Mouse (Mus musculus) liver, embryonic 14.5 days (tissue): ENCODE measurements at regions not wholly inside any gene's neighbourhood (a gene's known extent, or its start where the extent isn't known, plus 50 kb on each side); places are given as distances from the start of the nearest gene placed in this dataset.

Source experiments
- ATAC-seq: fragments of 200-750 bp; cut with Nextera tagmentation; 2 replicates; pipeline ENCODE4 v1.8.0; 2017; ENCODE audit warnings: moderate number of reproducible peaks, mild to moderate bottlenecking, moderate library complexity; ENCODE audit not compliant: insufficient read depth
- DNase-seq, 3 experiments: peaks; one replicate each; pipeline ENCODE4 v3.0.0-alpha.2; 2012 to 2013; ENCODE audit warnings: low read depth in 3 of 3, low spot score in 3 of 3
- H3K27ac ChIP-seq: fragments of 300-500 bp; sonication (generic); 2 replicates; pipeline ENCODE4 v1.5.1; 2014; ENCODE audit warnings: moderate library complexity, mild to moderate bottlenecking, control low read depth, inconsistent platforms
- H3K27me3 ChIP-seq: fragments of 300-500 bp; sonication (generic); 2 replicates; pipeline ENCODE4 v1.6.1; 2014; ENCODE audit warnings: mild to moderate bottlenecking, low read length, moderate library complexity; ENCODE audit not compliant: control insufficient read depth, insufficient read depth
- H3K36me3 ChIP-seq: fragments of 300-500 bp; sonication (generic); replicated peaks from 2 replicates; pipeline ENCODE4 v1.6.1; 2014; ENCODE audit warnings: low read depth; ENCODE audit not compliant: control insufficient read depth, insufficient read depth
- H3K4me1 ChIP-seq, 2 experiments: fragments of 200-500 bp in 1 of 2; fragments of 300-500 bp in 1 of 2; sonication (generic) in 1 of 2; replicated peaks; 2 replicates each; pipeline ENCODE4 v1.6.1; 2012 to 2014; ENCODE audit warnings: antibody characterized with exemption in 1 of 2, inconsistent platforms in 1 of 2, low read length in 1 of 2; ENCODE audit not compliant: control insufficient read depth in 2 of 2, insufficient read depth in 2 of 2
- H3K4me2 ChIP-seq: fragments of 300-500 bp; sonication (generic); 2 replicates; pipeline ENCODE4 v1.6.1; 2014; ENCODE audit warnings: low read depth, mild to moderate bottlenecking, control low read depth, moderate library complexity
- H3K4me3 ChIP-seq, 2 experiments: fragments of 200-500 bp in 1 of 2; fragments of 300-500 bp in 1 of 2; sonication (generic) in 1 of 2; 2 replicates each; pipeline ENCODE4 v1.5.1; 2012 to 2014; ENCODE audit warnings: low read depth in 2 of 2, low read length in 2 of 2, mild to moderate bottlenecking in 2 of 2, control low read depth in 1 of 2, inconsistent platforms in 1 of 2, moderate library complexity in 1 of 2; ENCODE audit not compliant: insufficient read depth in 1 of 2
- H3K9ac ChIP-seq: fragments of 300-500 bp; sonication (generic); replicated peaks from 2 replicates; pipeline ENCODE4 v1.6.1; 2014; ENCODE audit warnings: mild to moderate bottlenecking, control low read depth, moderate library complexity
- H3K9me3 ChIP-seq: fragments of 300-500 bp; sonication (generic); 2 replicates; pipeline ENCODE4 v1.6.1; 2016; ENCODE audit warnings: low read length, mixed read lengths; ENCODE audit not compliant: control insufficient read depth
- CTCF ChIP-seq: IDR thresholded peaks from 2 replicates; pipeline ENCODE4 v1.5.1; 2016; ENCODE audit warnings: antibody characterized with exemption, low read depth, control low read depth
- EP300 ChIP-seq: IDR thresholded peaks from 2 replicates; pipeline ENCODE4 v1.6.1; 2016; ENCODE audit warnings: antibody characterized with exemption, low read depth
- WGBS: fragments of 180-500 bp; shearing (Covaris S2); extraction: QIAGEN DNeasy Blood & Tissue Kit; methylation state at CpG from one replicate; pipeline ENCODE4 v1.1.7; 2014; ENCODE audit not compliant: insufficient replicate concordance; 5-methylcytosine and 5-hydroxymethylcytosine counted together

GRCm38 (mm10) chr2:92672106-92672505 lies 72.6 kb downstream of the Chst1 start:
- Histone ChIP-seq H3K9me3 (no peaks in the 10 kb centered on the region), H3K4me2 (no peak overlapping the region), H3K4me1 (peaks cover 0 to 10% of the 10 kb centered on the region in 2 experiments; a peak in 2 of 4 replicates), H3K9ac (no peak overlapping the region), H3K27me3 (no peaks in the 10 kb centered on the region), H3K27ac (no peak overlapping the region), H3K36me3 (no peaks in the 10 kb centered on the region), H3K4me3 (no peak overlapping the region)
- TF ChIP-seq EP300 = no peak
- TF ChIP-seq CTCF = no peak
- WGBS = 47% methylated on average over 4 of the region's 4 CpGs
- DNase-seq (no peak), ATAC-seq (no peak)

GRCm38 (mm10) chr2:92673064-92673813 lies 73.7 kb downstream of the Chst1 start:
- Histone ChIP-seq H3K27ac (no peak overlapping the region), H3K9me3 (no peaks in the 10 kb centered on the region), H3K4me2 (no peak overlapping the region), H3K9ac (no peak overlapping the region), H3K4me3 (no peak overlapping the region), H3K36me3 (no peaks in the 10 kb centered on the region), H3K27me3 (no peaks in the 10 kb centered on the region), H3K4me1 (peaks cover 0 to 3% of the 10 kb centered on the region in 2 experiments; a peak in 1 of 4 replicates)
- 69% methylated on average over 9 of the region's 9 CpGs for WGBS
- no peak for TF ChIP-seq EP300
- no peak for TF ChIP-seq CTCF
- no peak for DNase-seq
- no peak for ATAC-seq

GRCm38 (mm10) chr2:92673931-92674330 lies 74.4 kb downstream of the Chst1 start:
- DNase-seq = no peak
- WGBS = 21% methylated on average over 4 of the region's 4 CpGs
- Histone ChIP-seq H3K9ac (no peak overlapping the region), H3K36me3 (no peaks in the 10 kb centered on the region), H3K4me2 (no peak overlapping the region), H3K4me3 (no peak overlapping the region), H3K27ac (no peak overlapping the region), H3K9me3 (no peaks in the 10 kb centered on the region), H3K27me3 (no peaks in the 10 kb centered on the region), H3K4me1 (peaks cover 0 to 9% of the 10 kb centered on the region in 2 experiments; a peak in 2 of 4 replicates)
- no peak for ATAC-seq
- TF ChIP-seq EP300 (no peak), CTCF (no peak)

GRCm38 (mm10) chr2:92675247-92675646 lies 75.7 kb downstream of the Chst1 start:
- H3K4me1 ChIP-seq = peaks cover 0 to 13% of the 10 kb centered on the region in 2 experiments; a peak in 2 of 4 replicates
- no peak for ATAC-seq
- WGBS = 50% methylated on average over 9 of the region's 9 CpGs

GRCm38 (mm10) chr2:92678276-92678930 lies 78.9 kb downstream of the Chst1 start:
- TF ChIP-seq EP300 (no peak), CTCF (no peak)
- no peaks in the 10 kb centered on the region for H3K36me3 ChIP-seq
- no peaks in the 10 kb centered on the region for H3K27me3 ChIP-seq
- DNase-seq (no peak), ATAC-seq (no peak)
- no peak overlapping the region for H3K9ac ChIP-seq
- H3K4me2 ChIP-seq = no peak overlapping the region
- H3K9me3 ChIP-seq = no peaks in the 10 kb centered on the region
- peaks cover 0 to 13% of the 10 kb centered on the region in 2 experiments; a peak in 2 of 4 replicates for H3K4me1 ChIP-seq
- 49% methylated on average over 5 of the region's 5 CpGs for WGBS
- no peak overlapping the region for H3K27ac ChIP-seq
- H3K4me3 ChIP-seq = no peak overlapping the region

More at GRCm38 (mm10) chr2:92675247-92675646, 75.7 kb downstream of the Chst1 start:
- Histone ChIP-seq H3K9ac (no peak overlapping the region), H3K9me3 (no peaks in the 10 kb centered on the region), H3K4me2 (no peak overlapping the region), H3K27me3 (no peaks in the 10 kb centered on the region), H3K27ac (no peak overlapping the region), H3K4me3 (no peak overlapping the region), H3K36me3 (no peaks in the 10 kb centered on the region)
- TF ChIP-seq CTCF = no peak
- no peak for TF ChIP-seq EP300
- no peak for DNase-seq
